Mouse (Mus musculus) hindbrain, postnatal 0 days (tissue): ENCODE measurements around the gene Gosr2. TPM values are rescaled to one million over a fixed set of nuclear protein-coding genes. Genes with fewer than 3 reads are reported as not detected.

Experiments used
- ATAC-seq: fragments of 200-750 bp; cut with Nextera tagmentation; 2 replicates; pipeline ENCODE4 v1.8.0; 2017; ENCODE audit warnings: mild to moderate bottlenecking, moderate TSS enrichment, moderate library complexity
- DNase-seq: peaks from one replicate; pipeline ENCODE4 v3.0.0-alpha.2; 2015; ENCODE audit warnings: low spot score
- H3K27ac ChIP-seq: fragments of 300-500 bp; sonication (generic); 2 replicates; pipeline ENCODE4 v1.5.1; 2014; ENCODE audit warnings: mild to moderate bottlenecking
- H3K27me3 ChIP-seq: fragments of 300-500 bp; sonication (generic); 2 replicates; pipeline ENCODE4 v1.6.1; 2014; ENCODE audit warnings: low read length, mixed read lengths; ENCODE audit not compliant: insufficient read depth
- H3K36me3 ChIP-seq: fragments of 300-500 bp; sonication (generic); 2 replicates; pipeline ENCODE4 v1.6.1; 2014; ENCODE audit warnings: low read length, mixed read lengths; ENCODE audit not compliant: insufficient read depth
- H3K4me1 ChIP-seq: fragments of 300-500 bp; sonication (generic); 2 replicates; pipeline ENCODE4 v1.6.1; 2014; ENCODE audit warnings: antibody characterized with exemption, low read length, mixed read lengths; ENCODE audit not compliant: insufficient read depth
- H3K4me2 ChIP-seq: fragments of 300-500 bp; sonication (generic); 2 replicates; pipeline ENCODE4 v1.6.1; 2014; ENCODE audit warnings: low read depth, mild to moderate bottlenecking, low read length, moderate library complexity, mixed read lengths
- H3K4me3 ChIP-seq: fragments of 300-500 bp; sonication (generic); 2 replicates; pipeline ENCODE4 v1.5.1; 2014; ENCODE audit warnings: low read length
- H3K9ac ChIP-seq: fragments of 300-500 bp; sonication (generic); replicated peaks from 2 replicates; pipeline ENCODE4 v1.6.1; 2014; ENCODE audit warnings: mild to moderate bottlenecking, low read length, moderate library complexity, mixed read lengths
- H3K9me3 ChIP-seq: fragments of 300-500 bp; sonication (generic); 2 replicates; pipeline ENCODE4 v1.6.1; 2016; ENCODE audit warnings: low read length, mixed read lengths
- CTCF ChIP-seq: IDR thresholded peaks from 2 replicates; pipeline ENCODE4 v1.5.1; 2016; ENCODE audit warnings: antibody characterized with exemption, control low read depth, low read depth
- WGBS: fragments of 180-500 bp; shearing (Covaris S2); extraction: QIAGEN DNeasy Blood & Tissue Kit; methylation state at CpG from one replicate; pipeline ENCODE4 v1.1.7; 2014; 5-methylcytosine and 5-hydroxymethylcytosine counted together
- polyA plus RNA-seq: library from polyadenylated mRNA; unstranded; fragments of >200 nt; fragmentation: Nextera tagmentation; extraction: Ambion mirVana; gene quantifications from 2 replicates; pipeline ENCODE4 v1.2.1, GENCODE M21; 2015
- total RNA-seq: library from RNA; depleted of rRNA; stranded (reverse); fragments of >200 nt; gene quantifications from 2 replicates; pipeline ENCODE4 v1.2.3, GENCODE M21; 2014

Gene Gosr2
- total and polyA plus RNA-seq, 2 experiments from 2014 or later: 93.3 to 101 TPM

DNA sequence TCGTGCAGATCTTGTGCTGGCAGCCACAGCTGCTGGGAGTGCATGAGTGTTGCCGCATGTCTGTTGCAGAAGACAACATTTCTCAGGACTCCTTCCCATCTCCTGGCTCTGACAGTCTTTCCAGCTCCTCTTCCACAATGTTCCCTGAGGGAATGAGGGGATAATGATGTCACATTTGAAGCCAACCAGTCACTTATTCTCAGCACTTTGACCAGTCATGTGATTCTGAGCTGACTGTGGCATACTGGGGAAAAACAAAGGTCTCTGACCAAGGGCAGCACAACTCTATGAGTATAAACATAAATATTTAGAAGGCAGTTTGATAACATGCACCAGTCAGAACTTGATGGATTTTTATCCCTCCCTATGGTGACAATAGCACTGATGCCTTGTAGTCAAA is 16.4 kb upstream of the Gosr2 start:
- Histone ChIP-seq H3K27me3 (no peaks in the 10 kb centered on the region), H3K4me1 (no peaks in the 10 kb centered on the region), H3K9me3 (no peaks in the 10 kb centered on the region), H3K27ac (no peak overlapping the region), H3K36me3 (no peaks in the 10 kb centered on the region), H3K4me2 (no peak overlapping the region), H3K4me3 (no peak overlapping the region), H3K9ac (no peak overlapping the region)
- DNase-seq (no peak), ATAC-seq (no peak)
- no peak for TF ChIP-seq CTCF
- 78% methylated on average over 2 of the region's 2 CpGs for WGBS

- 67% methylated on average over 28 of the region's 28 CpGs for WGBS
- Histone ChIP-seq H3K4me1 (no peaks in the 10 kb centered on the region), H3K9ac (no peak overlapping the region), H3K4me2 (no peak overlapping the region), H3K27me3 (no peaks in the 10 kb centered on the region), H3K36me3 (no peaks in the 10 kb centered on the region), H3K27ac (no peak overlapping the region), H3K4me3 (no peak overlapping the region), H3K9me3 (no peaks in the 10 kb centered on the region)
- no peak for TF ChIP-seq CTCF
- no peak for ATAC-seq
- no peak for DNase-seq
Measured at GRCm38 (mm10) chr11:103711851-103712587, 14.3 kb upstream of the Gosr2 start.

DNA sequence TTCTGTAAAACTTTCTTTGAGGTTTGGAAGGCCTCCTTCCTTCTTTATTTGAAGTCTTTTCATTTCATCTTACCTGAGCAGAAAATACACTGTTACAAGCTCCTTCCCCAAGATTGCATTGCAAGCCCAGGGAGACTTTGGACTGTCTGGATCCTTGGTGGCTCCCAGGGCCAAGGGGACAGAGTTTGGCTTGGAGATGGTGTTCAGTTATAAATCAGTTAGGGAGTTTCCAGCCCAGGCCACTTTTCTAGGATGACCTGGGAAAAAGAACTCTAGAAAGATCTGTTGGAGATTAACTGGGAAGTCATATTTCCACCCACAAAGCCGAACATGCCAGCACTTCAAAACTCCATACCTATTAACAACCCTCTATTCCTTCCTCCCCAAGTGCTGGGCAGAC is 12.3 kb upstream of the Gosr2 start:
- Histone ChIP-seq H3K9ac (no peak overlapping the region), H3K4me2 (no peak overlapping the region), H3K4me1 (no peaks in the 10 kb centered on the region), H3K36me3 (no peaks in the 10 kb centered on the region), H3K4me3 (no peak overlapping the region), H3K9me3 (no peaks in the 10 kb centered on the region), H3K27ac (no peak overlapping the region), H3K27me3 (no peaks in the 10 kb centered on the region)
- WGBS: 94% methylated on average over 1 of the region's 1 CpGs
- no peak for TF ChIP-seq CTCF
- DNase-seq (no peak), ATAC-seq (no peak)

DNA sequence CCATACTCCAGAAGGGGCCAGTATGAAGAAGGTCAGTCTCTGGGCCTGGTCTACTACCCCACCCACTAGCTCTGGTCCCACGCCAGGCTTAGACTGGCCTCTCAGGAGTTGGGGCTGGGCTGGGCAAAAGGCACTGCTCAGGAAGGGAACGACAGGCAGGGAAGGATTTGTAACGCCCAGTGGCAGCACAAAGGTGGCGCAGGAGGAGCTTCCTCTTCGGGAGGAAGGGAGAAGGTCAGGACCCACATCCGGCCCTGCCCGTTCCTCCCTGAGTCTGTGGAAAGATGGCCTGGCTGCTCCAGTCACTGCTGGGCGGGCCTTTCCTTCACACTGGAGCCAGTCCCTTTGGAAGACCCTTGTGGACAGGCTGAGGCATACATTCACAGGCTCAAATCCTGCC is 9.3 kb upstream of the Gosr2 start:
- no peak overlapping the region for H3K4me3 ChIP-seq
- no peak overlapping the region for H3K4me2 ChIP-seq
- no peak for DNase-seq
- no peak overlapping the region for H3K27ac ChIP-seq
- no peak for TF ChIP-seq CTCF
- no peaks in the 10 kb centered on the region for H3K36me3 ChIP-seq
- 64% methylated on average over 8 of the region's 8 CpGs for WGBS
- ATAC-seq: no peak
- no peaks in the 10 kb centered on the region for H3K4me1 ChIP-seq
- no peak overlapping the region for H3K9ac ChIP-seq
- H3K27me3 ChIP-seq: no peaks in the 10 kb centered on the region
- no peaks in the 10 kb centered on the region for H3K9me3 ChIP-seq

GRCm38 (mm10) chr11:103698226-103698625 is 528 bp upstream of the Gosr2 start:
- H3K9me3 ChIP-seq: no peaks in the 10 kb centered on the region
- no peaks in the 10 kb centered on the region for H3K27me3 ChIP-seq
- no peaks in the 10 kb centered on the region for H3K36me3 ChIP-seq
- DNase-seq (no peak), ATAC-seq (no peak)
- no peak for TF ChIP-seq CTCF
- peak overlapping the region; percentile 98 for H3K27ac ChIP-seq
- peak overlapping the region; percentile 80 for H3K9ac ChIP-seq
- peak overlapping the region; percentile 65 for H3K4me2 ChIP-seq
- peak overlapping the region; percentile 73 for H3K4me3 ChIP-seq
- H3K4me1 ChIP-seq: no peaks in the 10 kb centered on the region; the same call in none of the 2 replicates
- 61% methylated on average over 2 of the region's 2 CpGs for WGBS

GRCm38 (mm10) chr11:103696851-103697564 is 690 bp downstream of the Gosr2 start:
- Histone ChIP-seq H3K9ac (peak overlapping the region; percentile 80), H3K4me3 (peak overlapping the region; percentile 73), H3K27ac (peak overlapping the region; percentile 98), H3K4me1 (no peaks in the 10 kb centered on the region; the same call in none of the 2 replicates), H3K4me2 (peak overlapping the region; percentile 65), H3K27me3 (no peaks in the 10 kb centered on the region), H3K36me3 (no peaks in the 10 kb centered on the region), H3K9me3 (no peaks in the 10 kb centered on the region)
- DNase-seq (peak; percentile 75), ATAC-seq (peak; percentile 74)
- TF ChIP-seq CTCF: peak; percentile 31
- WGBS: 1% methylated on average over 18 of the region's 18 CpGs

- TF ChIP-seq CTCF: no peak
- Histone ChIP-seq H3K36me3 (no peaks in the 10 kb centered on the region), H3K27ac (no peak overlapping the region), H3K4me3 (no peak overlapping the region), H3K4me1 (peaks cover 3% of the 10 kb centered on the region), H3K4me2 (no peak overlapping the region), H3K9ac (no peak overlapping the region), H3K27me3 (no peaks in the 10 kb centered on the region), H3K9me3 (no peaks in the 10 kb centered on the region)
- ATAC-seq (no peak), DNase-seq (peak; percentile 32)
- 46% methylated on average over 1 of the region's 1 CpGs for WGBS
Measured at GRCm38 (mm10) chr11:103693241-103693640, 4.5 kb downstream of the Gosr2 start.
